Mouse (Mus musculus): ENCODE measurements around the gene Kif13a. TPM values are rescaled to one million over a fixed set of nuclear protein-coding genes. Genes with fewer than 3 reads are reported as not detected.

Gene Kif13a
- polyA plus RNA-seq, 1 experiment from 2014 or later = 13.8 TPM

DNA sequence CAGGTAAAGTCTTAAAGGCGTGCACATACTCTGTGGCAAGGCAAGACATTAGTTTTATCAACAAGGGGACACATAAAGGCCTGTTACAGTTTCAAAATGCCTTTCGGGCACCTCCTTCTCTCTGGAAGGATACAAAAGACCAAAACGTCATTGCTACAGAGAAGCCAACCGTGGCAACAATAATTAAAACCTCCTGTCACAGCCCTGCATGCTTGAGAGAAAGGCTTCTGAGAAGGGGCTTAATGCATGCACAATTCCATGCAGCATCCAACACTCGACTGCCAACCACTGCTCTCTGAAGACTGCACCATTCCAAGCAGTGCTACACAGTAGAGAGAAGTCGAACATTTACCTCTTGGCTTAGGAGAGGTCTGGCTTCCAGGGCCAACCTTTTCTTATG lies 168.7 kb downstream of the Kif13a start:
- no peaks in the 10 kb centered on the region for H3K27me3 ChIP-seq (replicated peaks; ENCODE audit: control insufficient read depth, insufficient read depth, low read length)
- H3K27ac ChIP-seq (ENCODE audit: low read depth, low read length) = no peak overlapping the region
- no peaks in the 10 kb centered on the region for H3K9me3 ChIP-seq (ENCODE audit: control insufficient read depth, low read length)
- no peak for ATAC-seq (replicated peaks; ENCODE audit: low FRiP score)
- H3K36me3 ChIP-seq (ENCODE audit: control insufficient read depth, insufficient read depth, low read length) = peaks cover 4% of the 10 kb centered on the region; the same call in 1 of the 2 replicates
- no peaks in the 10 kb centered on the region for H3K4me1 ChIP-seq (replicated peaks; ENCODE audit: control insufficient read depth, insufficient read depth, low read length)
- no peak for DNase-seq (ENCODE audit: low spot score)
- H3K4me3 ChIP-seq (ENCODE audit: low read depth, low read length) = no peak overlapping the region
- H3K9ac ChIP-seq (ENCODE audit: low read depth, low read length) = no peak overlapping the region
- no peak overlapping the region for H3K4me2 ChIP-seq
- 76% methylated on average over 6 of the region's 6 CpGs for WGBS

DNA sequence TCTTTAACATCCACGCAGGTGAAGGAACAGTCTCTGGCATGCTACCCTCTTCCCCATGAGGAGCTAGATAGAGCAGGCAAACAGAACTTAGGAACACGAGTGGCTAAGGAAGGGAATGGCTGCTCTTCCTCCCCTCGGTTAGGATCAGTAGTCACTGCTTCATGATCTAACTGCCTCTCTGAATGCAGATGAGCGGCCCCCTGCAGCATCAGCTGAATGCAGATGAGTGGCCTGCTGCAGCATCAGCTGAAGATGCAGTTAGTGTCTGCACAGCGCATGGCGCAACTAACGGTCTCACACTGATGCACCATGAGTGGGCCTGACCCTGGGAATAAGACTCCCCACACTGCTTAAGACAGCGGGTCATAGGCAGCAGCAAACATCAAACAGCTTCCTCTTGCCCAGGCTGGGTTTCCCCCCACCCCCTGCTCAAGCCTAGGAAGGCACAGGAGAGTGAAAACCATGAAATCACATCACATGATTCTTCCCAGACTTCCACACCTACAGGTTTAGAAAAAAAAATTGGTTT lies 170.3 kb downstream of the Kif13a start:
- Histone ChIP-seq H3K9ac (ENCODE audit: low read depth, low read length) (no peak overlapping the region), H3K27me3 (replicated peaks; ENCODE audit: control insufficient read depth, insufficient read depth, low read length) (no peaks in the 10 kb centered on the region), H3K4me1 (replicated peaks; ENCODE audit: control insufficient read depth, insufficient read depth, low read length) (no peaks in the 10 kb centered on the region), H3K4me2 (no peak overlapping the region), H3K9me3 (ENCODE audit: control insufficient read depth, low read length) (no peaks in the 10 kb centered on the region), H3K36me3 (ENCODE audit: control insufficient read depth, insufficient read depth, low read length) (peaks cover 4% of the 10 kb centered on the region; the same call in 1 of the 2 replicates), H3K4me3 (ENCODE audit: low read depth, low read length) (no peak overlapping the region), H3K27ac (ENCODE audit: low read depth, low read length) (no peak overlapping the region)
- ATAC-seq (replicated peaks; ENCODE audit: low FRiP score) (no peak), DNase-seq (ENCODE audit: low spot score) (no peak)
- 81% methylated on average over 8 of the region's 8 CpGs for WGBS

DNA sequence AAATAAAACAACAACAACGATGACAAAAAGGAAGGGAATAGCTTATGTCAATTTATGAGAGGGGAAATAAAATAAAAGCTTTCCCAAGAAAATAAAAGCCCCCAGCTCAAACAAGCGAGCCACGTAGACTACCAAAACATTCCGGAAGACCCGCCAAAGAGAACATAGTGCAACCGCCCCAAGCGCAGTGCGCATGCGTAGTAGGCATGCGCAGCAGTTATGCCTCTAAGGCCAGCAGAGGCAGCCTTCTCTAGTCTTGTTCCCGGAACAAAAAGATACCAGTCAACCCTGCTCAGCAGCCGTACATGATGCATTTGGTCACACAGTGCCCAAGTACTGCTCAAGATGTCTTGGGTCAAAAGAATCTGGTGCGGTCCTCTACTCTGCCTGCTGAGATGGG lies 171.0 kb downstream of the Kif13a start:
- Histone ChIP-seq H3K4me2 (no peak overlapping the region), H3K4me3 (ENCODE audit: low read depth, low read length) (no peak overlapping the region), H3K9me3 (ENCODE audit: control insufficient read depth, low read length) (no peaks in the 10 kb centered on the region), H3K9ac (ENCODE audit: low read depth, low read length) (no peak overlapping the region), H3K27ac (ENCODE audit: low read depth, low read length) (no peak overlapping the region), H3K36me3 (ENCODE audit: control insufficient read depth, insufficient read depth, low read length) (peaks cover 4% of the 10 kb centered on the region; the same call in 1 of the 2 replicates), H3K27me3 (replicated peaks; ENCODE audit: control insufficient read depth, insufficient read depth, low read length) (no peaks in the 10 kb centered on the region), H3K4me1 (replicated peaks; ENCODE audit: control insufficient read depth, insufficient read depth, low read length) (no peaks in the 10 kb centered on the region)
- ATAC-seq (replicated peaks; ENCODE audit: low FRiP score) (no peak), DNase-seq (ENCODE audit: low spot score) (no peak)
- WGBS = 93% methylated on average over 13 of the region's 13 CpGs

DNA sequence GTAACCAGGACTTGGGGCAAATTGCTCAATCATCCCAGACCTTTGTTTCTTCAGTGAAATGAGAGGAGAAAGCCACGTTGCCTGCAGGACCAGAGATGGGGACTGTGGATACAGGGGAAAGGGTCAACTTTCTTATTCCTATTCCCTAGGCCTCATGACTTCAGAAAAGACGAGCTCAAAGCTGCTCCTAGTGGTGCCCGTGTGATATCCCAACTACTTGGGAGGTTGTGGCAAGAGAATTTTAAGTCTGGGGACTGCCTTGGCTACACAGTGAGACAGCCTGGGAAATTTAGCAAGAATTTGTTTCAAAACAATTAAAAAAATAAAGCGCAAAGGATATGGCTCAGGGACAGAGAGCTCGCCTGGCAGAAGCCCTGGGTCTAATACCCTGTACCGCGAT lies 171.7 kb downstream of the Kif13a start:
- 86% methylated on average over 7 of the region's 7 CpGs for WGBS
- no peaks in the 10 kb centered on the region for H3K4me1 ChIP-seq (replicated peaks; ENCODE audit: control insufficient read depth, insufficient read depth, low read length)
- H3K27ac ChIP-seq (ENCODE audit: low read depth, low read length) = no peak overlapping the region
- H3K4me3 ChIP-seq (ENCODE audit: low read depth, low read length) = no peak overlapping the region
- H3K4me2 ChIP-seq = no peak overlapping the region
- no peak for ATAC-seq (replicated peaks; ENCODE audit: low FRiP score)
- no peaks in the 10 kb centered on the region for H3K27me3 ChIP-seq (replicated peaks; ENCODE audit: control insufficient read depth, insufficient read depth, low read length)
- H3K36me3 ChIP-seq (ENCODE audit: control insufficient read depth, insufficient read depth, low read length) = peaks cover 3% of the 10 kb centered on the region; the same call in 1 of the 2 replicates
- H3K9me3 ChIP-seq (ENCODE audit: control insufficient read depth, low read length) = no peaks in the 10 kb centered on the region
- no peak for DNase-seq (ENCODE audit: low spot score)
- no peak overlapping the region for H3K9ac ChIP-seq (ENCODE audit: low read depth, low read length)

DNA sequence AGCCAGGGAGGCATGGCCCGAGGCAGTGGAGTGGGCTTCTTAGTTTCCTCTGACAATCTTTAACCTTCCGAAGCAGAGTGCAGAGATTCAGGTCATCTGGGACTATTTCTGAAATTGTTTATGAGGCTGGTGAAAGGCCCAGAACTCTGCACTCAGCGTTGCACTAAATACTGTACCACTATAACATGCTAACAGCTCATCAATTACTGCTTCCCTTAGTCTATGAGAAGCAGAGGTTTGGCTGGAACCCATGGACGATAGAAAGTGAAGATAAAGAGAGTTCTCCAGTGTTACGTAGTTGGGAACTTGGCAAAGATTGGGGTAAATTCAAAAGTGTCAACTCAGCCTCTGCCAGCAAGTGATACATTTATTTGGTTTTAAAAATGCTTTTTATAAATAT lies 176.4 kb downstream of the Kif13a start:
- H3K36me3 ChIP-seq (ENCODE audit: control insufficient read depth, insufficient read depth, low read length) = peaks cover 7% of the 10 kb centered on the region; the same call in 1 of the 2 replicates
- no peak for DNase-seq (ENCODE audit: low spot score)
- H3K9ac ChIP-seq (ENCODE audit: low read depth, low read length) = no peak overlapping the region
- WGBS = 78% methylated on average over 5 of the region's 5 CpGs
- H3K9me3 ChIP-seq (ENCODE audit: control insufficient read depth, low read length) = no peaks in the 10 kb centered on the region
- no peaks in the 10 kb centered on the region for H3K27me3 ChIP-seq (replicated peaks; ENCODE audit: control insufficient read depth, insufficient read depth, low read length)
- H3K4me1 ChIP-seq (replicated peaks; ENCODE audit: control insufficient read depth, insufficient read depth, low read length) = peaks cover 3% of the 10 kb centered on the region
- no peak for ATAC-seq (replicated peaks; ENCODE audit: low FRiP score)
- no peak overlapping the region for H3K27ac ChIP-seq (ENCODE audit: low read depth, low read length)
- H3K4me3 ChIP-seq (ENCODE audit: low read depth, low read length) = no peak overlapping the region
- no peak overlapping the region for H3K4me2 ChIP-seq

DNA sequence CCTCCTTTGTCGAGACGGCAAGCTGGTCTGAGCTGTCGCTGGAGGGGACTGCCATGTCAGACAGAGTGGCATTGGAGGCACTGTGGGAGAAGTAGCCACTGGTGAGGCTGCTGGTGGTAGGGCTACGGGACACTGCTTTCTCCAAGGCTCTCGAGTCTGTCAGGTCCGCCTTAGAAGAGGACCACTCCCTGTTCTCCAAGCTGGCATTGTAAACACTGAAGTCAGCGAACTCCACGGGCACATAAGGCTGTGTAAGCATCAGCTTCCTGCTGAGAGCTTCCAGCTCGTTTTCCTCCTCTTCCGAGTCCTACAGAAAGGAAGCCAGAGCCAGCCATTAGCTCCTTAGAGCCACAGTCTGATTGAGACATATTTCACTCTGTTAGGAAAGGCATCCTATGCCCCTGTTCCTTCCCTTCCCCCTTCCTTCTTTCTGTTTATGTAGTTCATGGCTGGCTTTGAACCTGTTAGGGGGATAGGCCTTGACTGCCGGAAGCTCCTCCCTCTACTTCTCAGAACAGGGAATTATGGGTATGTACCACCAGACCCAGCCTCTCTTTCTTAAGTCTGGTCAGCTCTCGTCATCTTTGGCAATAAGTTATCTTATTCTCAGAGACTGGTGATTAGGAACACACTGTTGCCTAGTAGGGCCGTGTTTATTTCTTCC lies 177.0 kb downstream of the Kif13a start:
- Histone ChIP-seq H3K4me2 (no peak overlapping the region), H3K9ac (ENCODE audit: low read depth, low read length) (no peak overlapping the region), H3K9me3 (ENCODE audit: control insufficient read depth, low read length) (no peaks in the 10 kb centered on the region), H3K27me3 (replicated peaks; ENCODE audit: control insufficient read depth, insufficient read depth, low read length) (no peaks in the 10 kb centered on the region), H3K36me3 (ENCODE audit: control insufficient read depth, insufficient read depth, low read length) (peaks cover 7% of the 10 kb centered on the region; the same call in 1 of the 2 replicates), H3K4me1 (replicated peaks; ENCODE audit: control insufficient read depth, insufficient read depth, low read length) (peaks cover 8% of the 10 kb centered on the region), H3K4me3 (ENCODE audit: low read depth, low read length) (no peak overlapping the region), H3K27ac (ENCODE audit: low read depth, low read length) (no peak overlapping the region)
- no peak for ATAC-seq (replicated peaks; ENCODE audit: low FRiP score)
- DNase-seq (ENCODE audit: low spot score) = no peak
- WGBS = 80% methylated on average over 13 of the region's 13 CpGs

DNA sequence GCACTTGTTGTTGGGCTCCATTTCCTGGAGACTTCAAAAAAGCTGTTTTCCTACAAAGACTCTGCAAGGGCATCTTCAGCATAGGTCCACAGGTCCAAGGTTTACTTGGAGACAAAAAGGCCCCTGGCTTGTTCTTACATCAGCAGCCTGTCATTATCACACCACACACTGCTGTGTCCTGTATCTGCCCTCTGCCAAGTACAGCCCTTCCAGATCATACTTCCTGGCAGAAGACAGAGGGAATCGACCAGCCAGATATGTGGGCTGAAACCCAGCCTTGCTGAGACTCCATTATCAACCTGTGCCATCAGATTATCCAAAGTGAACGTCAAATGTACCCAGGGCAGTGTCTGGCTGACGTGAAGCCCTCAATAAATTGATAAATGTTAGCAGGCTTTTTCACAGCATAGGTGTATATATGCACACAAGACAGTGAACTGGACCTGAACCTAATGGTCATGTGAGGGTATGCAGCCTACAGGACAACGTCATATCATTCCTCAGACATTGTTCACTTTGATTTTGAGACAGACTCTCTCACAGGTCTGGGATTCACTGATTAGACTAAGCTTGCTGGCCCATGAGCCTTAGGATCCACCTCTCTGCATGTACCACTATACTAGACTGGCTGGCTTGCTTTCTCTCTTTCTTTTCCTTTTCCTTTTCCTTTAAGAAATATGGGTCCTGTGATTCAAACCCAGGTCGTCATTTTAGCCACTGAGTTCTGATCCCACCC lies 181.4 kb downstream of the Kif13a start:
- no peak for DNase-seq (ENCODE audit: low spot score)
- Histone ChIP-seq H3K4me3 (ENCODE audit: low read depth, low read length) (no peak overlapping the region), H3K9me3 (ENCODE audit: control insufficient read depth, low read length) (no peaks in the 10 kb centered on the region), H3K27ac (ENCODE audit: low read depth, low read length) (no peak overlapping the region), H3K4me1 (replicated peaks; ENCODE audit: control insufficient read depth, insufficient read depth, low read length) (peaks cover 9% of the 10 kb centered on the region), H3K4me2 (no peak overlapping the region), H3K9ac (ENCODE audit: low read depth, low read length) (no peak overlapping the region), H3K27me3 (replicated peaks; ENCODE audit: control insufficient read depth, insufficient read depth, low read length) (no peaks in the 10 kb centered on the region), H3K36me3 (ENCODE audit: control insufficient read depth, insufficient read depth, low read length) (peaks cover 7% of the 10 kb centered on the region; the same call in 1 of the 2 replicates)
- ATAC-seq (replicated peaks; ENCODE audit: low FRiP score) = peak; percentile 88
- WGBS = 41% methylated on average over 5 of the region's 5 CpGs

DNA sequence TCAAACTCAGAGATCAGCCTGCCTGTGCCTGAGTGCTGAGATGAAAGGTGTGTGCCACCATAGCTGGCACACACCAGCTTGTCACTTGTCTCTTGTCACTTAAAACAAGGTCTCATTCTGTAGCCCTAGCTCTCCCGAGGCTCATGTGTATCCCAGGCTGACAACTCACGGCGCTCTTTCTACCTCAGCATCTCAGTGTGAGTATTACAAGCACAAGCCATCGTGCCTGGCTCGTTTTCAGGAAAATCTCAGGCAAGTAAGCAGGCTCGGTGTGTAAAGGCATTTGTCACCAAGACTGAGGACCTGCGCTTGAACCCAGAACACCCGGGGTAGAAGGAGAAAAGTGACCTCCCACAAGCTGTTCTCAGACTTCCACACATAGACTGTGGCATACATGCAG lies 185.8 kb downstream of the Kif13a start:
- Histone ChIP-seq H3K27ac (ENCODE audit: low read depth, low read length) (no peak overlapping the region), H3K27me3 (replicated peaks; ENCODE audit: control insufficient read depth, insufficient read depth, low read length) (no peaks in the 10 kb centered on the region), H3K9me3 (ENCODE audit: control insufficient read depth, low read length) (no peaks in the 10 kb centered on the region), H3K9ac (ENCODE audit: low read depth, low read length) (no peak overlapping the region), H3K36me3 (ENCODE audit: control insufficient read depth, insufficient read depth, low read length) (no peaks in the 10 kb centered on the region), H3K4me1 (replicated peaks; ENCODE audit: control insufficient read depth, insufficient read depth, low read length) (peaks cover 15% of the 10 kb centered on the region), H3K4me3 (ENCODE audit: low read depth, low read length) (no peak overlapping the region), H3K4me2 (no peak overlapping the region)
- DNase-seq (ENCODE audit: low spot score) = no peak
- ATAC-seq (replicated peaks; ENCODE audit: low FRiP score) = no peak
- 82% methylated on average over 8 of the region's 8 CpGs for WGBS

Measured in liver, embryonic 11.5 days (tissue).